Mouse (Mus musculus) adrenal gland, postnatal 36 days (tissue): ENCODE data around the gene Tex21. TPM values are rescaled to one million over a fixed set of nuclear protein-coding genes. Genes with fewer than 3 reads are reported as not detected.

ENCODE experiments used
- DNase-seq, 2 experiments: peaks; one replicate each; pipeline ENCODE4 v3.0.0; 2021; ENCODE audit warnings: mixed read lengths in 1 of 2
- total RNA-seq, 2 experiments: library from RNA; stranded (reverse); gene quantifications; 2 replicates each; pipeline ENCODE4 v1.2.3; 2021

Gene Tex21
- total RNA-seq, 2 experiments from 2014 or later: not detected

GRCm38 (mm10) chr12:76195912-76196708 lies 50.4 kb downstream of the Tex21 start:
- DNase-seq: peak; percentile 91 to 93

DNA sequence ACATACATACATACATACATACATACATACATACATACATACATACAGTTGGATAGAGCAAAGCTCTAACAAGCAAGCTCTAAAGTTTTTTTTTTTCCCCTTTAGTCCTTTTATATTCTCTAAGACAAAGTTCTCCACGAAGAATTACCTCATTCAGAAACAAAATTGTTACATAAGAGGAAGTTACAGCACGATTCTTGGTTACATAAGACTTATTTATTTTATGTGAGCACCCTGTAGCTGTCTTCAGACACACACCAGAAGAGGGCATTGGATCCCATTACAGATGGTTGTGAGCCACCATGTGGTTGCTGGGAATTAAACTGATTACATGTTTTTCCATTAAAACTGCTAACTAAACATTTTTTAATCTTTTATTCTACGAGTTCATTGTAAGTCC lies 52.0 kb downstream of the Tex21 start:
- no peak for DNase-seq

DNA sequence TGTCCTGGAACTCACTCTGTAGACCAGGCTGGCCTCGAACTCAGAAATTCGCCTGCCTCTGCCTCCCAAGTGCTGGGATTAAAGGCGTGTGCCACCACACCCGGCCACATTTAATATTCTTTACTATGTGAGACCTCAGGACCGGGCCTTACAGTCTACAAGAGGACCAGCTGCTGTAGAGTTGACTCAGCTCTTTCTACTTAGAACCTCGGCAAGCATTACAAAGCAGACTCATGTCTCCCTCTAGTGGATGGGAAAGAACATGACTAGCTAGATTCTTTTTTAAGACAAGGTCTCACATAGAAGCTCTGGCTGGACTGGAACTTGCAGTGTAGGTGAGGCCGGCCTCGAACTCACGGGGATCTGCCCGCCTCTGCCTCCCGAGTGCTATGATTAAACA lies 55.6 kb downstream of the Tex21 start:
- peak in 1 of 2 experiments; percentile 25 for DNase-seq

DNA sequence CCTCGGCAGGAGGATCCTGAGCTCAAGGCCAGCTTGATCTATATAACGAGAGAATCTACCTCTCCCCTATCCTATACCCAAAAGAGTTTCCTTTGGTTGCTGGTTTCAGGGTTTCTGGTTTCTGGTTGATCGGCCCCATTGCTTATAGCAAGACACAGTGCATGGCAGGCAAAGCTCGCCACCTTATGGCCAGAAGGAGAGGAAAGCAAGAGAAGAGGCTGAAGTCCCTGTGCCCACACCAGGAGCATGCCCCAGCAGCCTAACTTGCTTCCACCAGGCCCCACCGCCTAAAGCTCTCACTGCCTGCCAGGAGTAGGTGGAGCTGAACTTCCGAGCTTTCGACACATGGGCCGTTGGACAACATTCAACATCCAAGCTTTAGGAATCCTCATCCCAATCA lies 58.7 kb downstream of the Tex21 start:
- peak; percentile 29 to 38 for DNase-seq

GRCm38 (mm10) chr12:76186473-76186872 lies 60.1 kb downstream of the Tex21 start:
- no peak for DNase-seq

- DNase-seq: no peak
Measured at GRCm38 (mm10) chr12:76185167-76185816, 61.3 kb downstream of the Tex21 start.

- no peak for DNase-seq
Measured at GRCm38 (mm10) chr12:76184271-76184670, 62.3 kb downstream of the Tex21 start.

- no peak for DNase-seq
Measured at GRCm38 (mm10) chr12:76182831-76183230, 63.7 kb downstream of the Tex21 start.

DNA sequence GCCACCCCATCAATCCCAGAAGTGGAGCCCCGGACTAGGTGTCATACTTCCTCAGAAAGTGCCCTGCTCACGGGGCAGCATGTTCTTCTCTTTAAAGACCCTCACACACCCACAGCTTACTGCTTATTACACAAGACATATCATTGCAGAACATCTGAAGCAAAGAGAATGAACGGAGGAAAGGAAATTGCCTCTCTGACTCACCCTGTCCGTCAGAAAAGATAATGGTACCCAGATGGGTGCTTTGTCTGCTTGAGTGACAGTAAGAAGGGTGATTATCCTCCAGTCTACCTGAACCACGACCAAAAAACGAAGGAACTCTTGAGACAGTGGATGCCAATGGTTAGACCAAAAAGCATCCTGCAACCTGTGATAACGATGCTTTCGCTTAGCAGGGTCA lies 65.1 kb downstream of the Tex21 start:
- no peak for DNase-seq

- DNase-seq: no peak
Measured at GRCm38 (mm10) chr12:76180442-76180841, 66.1 kb downstream of the Tex21 start.

- DNase-seq: no peak
Measured at GRCm38 (mm10) chr12:76179527-76179926, 67.0 kb downstream of the Tex21 start.

GRCm38 (mm10) chr12:76179051-76179450 lies 67.5 kb downstream of the Tex21 start:
- DNase-seq: peak in 1 of 2 experiments; percentile 23

GRCm38 (mm10) chr12:76177864-76178518 lies 68.6 kb downstream of the Tex21 start:
- peak; percentile 70 to 85 for DNase-seq

DNA sequence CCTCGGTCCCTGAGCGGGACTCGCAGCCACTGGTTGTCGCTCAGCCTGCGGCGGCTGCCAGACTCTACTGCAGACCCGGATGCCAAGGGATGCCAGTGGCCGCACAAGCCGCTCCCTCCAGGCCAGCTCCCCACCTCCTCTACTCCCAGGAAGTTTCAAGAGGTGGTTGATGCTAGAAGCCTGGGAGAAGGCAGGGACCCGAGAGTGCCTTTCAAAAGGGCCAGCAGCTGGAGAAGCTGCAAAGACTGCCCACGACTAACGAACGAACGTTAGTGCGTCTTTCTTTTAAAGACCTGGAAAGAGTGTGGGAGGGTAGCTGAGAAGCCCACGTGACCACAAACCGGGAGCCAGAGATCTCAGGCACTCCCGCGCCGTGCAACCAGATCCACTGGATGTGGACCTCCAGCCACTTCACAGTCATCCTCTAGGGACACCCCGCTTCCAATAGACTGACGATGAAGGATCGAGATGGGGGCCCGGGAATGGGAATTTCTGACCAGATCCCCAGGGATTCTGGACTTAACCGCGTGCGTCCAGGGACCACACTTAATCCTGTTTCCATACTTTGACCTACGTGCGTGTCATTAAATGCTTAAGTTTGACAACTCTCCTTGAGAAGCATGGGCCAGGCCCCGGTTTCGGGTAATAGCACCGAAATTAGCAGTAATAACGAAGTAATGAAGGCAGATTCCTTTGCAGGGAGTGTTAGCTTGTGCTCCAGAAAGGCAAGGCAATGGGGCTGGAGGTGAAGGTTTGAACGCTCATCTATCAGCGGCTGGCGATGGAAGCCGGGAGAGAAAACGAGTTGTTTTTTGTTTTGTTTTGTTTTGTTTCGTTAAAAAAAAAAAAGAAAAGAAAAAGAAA lies 69.3 kb downstream of the Tex21 start, which contains the start of gene Esr2:
Gene Esr2 (minus strand): TSS at position 260 of the 864 bp plus-strand sequence.
- peak; percentile 35 to 44 for DNase-seq

GRCm38 (mm10) chr12:76165641-76166040 lies 80.9 kb downstream of the Tex21 start:
- no peak for DNase-seq

GRCm38 (mm10) chr12:76152389-76152788 lies 94.2 kb downstream of the Tex21 start:
- DNase-seq: peak; percentile 17 to 23

Other genes with a start within 250 kb of the Tex21 start
- gene Esr2, start 69.5 kb downstream of the Tex21 start, total RNA-seq: not detected
- gene Mthfd1, start 8.6 kb upstream of the Tex21 start, total RNA-seq: 10 to 100 TPM; 34.6 to 59.6 TPM
- gene Akap5, start 78.1 kb upstream of the Tex21 start, total RNA-seq: under 1 TPM; 0.46 to 0.83 TPM
- gene Zbtb25, start 122.9 kb upstream of the Tex21 start, total RNA-seq: 1 to 10 TPM; 5.9 to 9.9 TPM
- gene Zbtb1, start 123.5 kb upstream of the Tex21 start, total RNA-seq: 1 to 10 TPM; 5.2 to 5.8 TPM
- 10 to 100 TPM; 18.5 to 21.5 TPM for gene Hspa2, start 157.4 kb upstream of the Tex21 start, total RNA-seq
- gene Ppp1r36, start 170.8 kb upstream of the Tex21 start, total RNA-seq: not detected